In the genomic region with DNA sequence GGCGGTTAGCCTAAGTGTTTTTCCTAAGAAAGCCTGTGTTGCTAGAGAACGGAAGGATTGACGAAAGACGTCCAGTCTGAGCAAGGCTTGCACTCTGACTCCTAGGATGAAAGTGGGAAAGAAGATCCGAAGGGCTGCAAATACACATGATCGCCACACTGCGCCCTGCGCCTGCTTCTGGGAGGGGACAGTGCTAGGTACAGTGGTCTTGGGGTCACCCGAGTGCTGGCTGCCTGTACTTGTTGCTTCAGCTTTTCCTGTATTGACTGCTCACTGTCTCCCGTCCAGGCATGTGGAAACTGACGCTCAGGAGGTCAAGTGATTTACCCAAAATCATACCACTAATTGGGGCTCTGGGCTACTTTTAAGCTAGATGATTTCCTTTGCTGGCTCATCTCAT, we compare ENCODE assay signal across 26 mouse cellular contexts.
DNase-seq lines count a peak whose midpoint lies in the region; ATAC-seq lines count a peak whose summit lies in the region.
"Had no signal": no experiment of that assay in that cellular context is flagged by ENCODE, and none has a peak within 500 bp of the region (broad histone marks: within the 10 kb centered on the region; RNA-seq: fewer than 3 reads in every experiment).

No protein-coding gene starts in this region.

- no peak for DNase-seq in kidney, postnatal 25 days
- no peak for DNase-seq in forebrain, embryonic 14.5 days (ENCODE audit: low spot score)
- DNase-seq in retina, embryonic 14.5 days (ENCODE audit: low spot score), result peak; percentile 38
- DNase-seq in left cerebral cortex, postnatal 25 days (ENCODE audit: low spot score in 2 of 2), result no peak
- DNase-seq in cerebellum, adult 9-11 months, result no peak
- DNase-seq: adrenal gland, adult 2 months; cerebellum, adult 11 months; gastrocnemius, postnatal 25 days; heart, adult 2 months; heart, postnatal 14 days; kidney, adult 8-10 months; kidney, postnatal 14 days; layer of hippocampus, postnatal 36 days; lung, embryonic 14.5 days; right cerebral cortex, postnatal 14 days; thymus, adult 2 months had no signal

- WGBS in kidney, embryonic 15.5 days, result 84% methylated on average over 11 of the region's 11 CpGs
- 29% methylated on average over 11 of the region's 11 CpGs for WGBS in forebrain, embryonic 14.5 days
- WGBS in limb, embryonic 13.5 days, result 69% methylated on average over 11 of the region's 11 CpGs

- H3K4me2 ChIP-seq in kidney, embryonic 15.5 days, result no peak overlapping the region
- no peak overlapping the region for H3K4me2 ChIP-seq in forebrain, embryonic 14.5 days (ENCODE audit: low read length)
- no peak overlapping the region for H3K4me2 ChIP-seq in limb, embryonic 13.5 days (replicated peaks)
- H3K4me2 ChIP-seq: embryonic facial prominence, embryonic 15.5 days; heart, embryonic 13.5 days; intestine, embryonic 15.5 days; lung, embryonic 14.5 days had no signal

- no peak overlapping the region for H3K27ac ChIP-seq in kidney, embryonic 15.5 days
- peak overlapping the region; percentile 71 for H3K27ac ChIP-seq in forebrain, embryonic 14.5 days (ENCODE audit: low read depth, low read length)
- no peak overlapping the region; the same call in 1 of the 2 replicates for H3K27ac ChIP-seq in limb, embryonic 13.5 days
- H3K27ac ChIP-seq: embryonic facial prominence, embryonic 15.5 days; heart, adult 2 months; heart, embryonic 13.5 days; intestine, embryonic 15.5 days; layer of hippocampus, adult 2 months; liver, embryonic 14.5 days; macrophage; stomach, postnatal 0 days had no signal

- H3K27me3 ChIP-seq in kidney, embryonic 15.5 days, result no peaks in the 10 kb centered on the region
- no peaks in the 10 kb centered on the region for H3K27me3 ChIP-seq in forebrain, embryonic 14.5 days (replicated peaks; ENCODE audit: control insufficient read depth, insufficient read depth, low read length)
- H3K27me3 ChIP-seq in limb, embryonic 13.5 days, result peaks cover 8% of the 10 kb centered on the region; the same call in 1 of the 2 replicates
- H3K27me3 ChIP-seq: embryonic facial prominence, embryonic 15.5 days; heart, embryonic 13.5 days; intestine, embryonic 15.5 days had no signal

- no peaks in the 10 kb centered on the region for H3K9me3 ChIP-seq in kidney, embryonic 15.5 days (replicated peaks)
- no peaks in the 10 kb centered on the region for H3K9me3 ChIP-seq in forebrain, embryonic 14.5 days (replicated peaks; ENCODE audit: control insufficient read depth, low read length)
- H3K9me3 ChIP-seq in limb, embryonic 13.5 days, result peaks cover 3% of the 10 kb centered on the region
- H3K9me3 ChIP-seq: embryonic facial prominence, embryonic 15.5 days; intestine, embryonic 15.5 days had no signal

- no peaks in the 10 kb centered on the region for H3K36me3 ChIP-seq in kidney, embryonic 15.5 days
- H3K36me3 ChIP-seq in forebrain, embryonic 14.5 days (ENCODE audit: control insufficient read depth, insufficient read depth, low read length), result no peaks in the 10 kb centered on the region
- no peaks in the 10 kb centered on the region for H3K36me3 ChIP-seq in limb, embryonic 13.5 days
- H3K36me3 ChIP-seq: embryonic facial prominence, embryonic 15.5 days; heart, embryonic 13.5 days; intestine, embryonic 15.5 days had no signal

- H3K9ac ChIP-seq in kidney, embryonic 15.5 days, result no peak overlapping the region
- H3K9ac ChIP-seq in forebrain, embryonic 14.5 days (ENCODE audit: low read length), result no peak overlapping the region; the same call in 1 of the 2 replicates
- H3K9ac ChIP-seq in limb, embryonic 13.5 days, result no peak overlapping the region
- H3K9ac ChIP-seq: embryonic facial prominence, embryonic 15.5 days; heart, embryonic 13.5 days; intestine, embryonic 15.5 days; liver, embryonic 14.5 days; lung, embryonic 14.5 days had no signal

- H3K4me3 ChIP-seq in kidney, embryonic 15.5 days (replicated peaks), result no peak overlapping the region
- no peak overlapping the region for H3K4me3 ChIP-seq in forebrain, embryonic 14.5 days (ENCODE audit: low read depth, low read length)
- H3K4me3 ChIP-seq in limb, embryonic 13.5 days, result no peak overlapping the region
- H3K4me3 ChIP-seq: embryonic facial prominence, embryonic 15.5 days; heart, adult 2 months; heart, embryonic 13.5 days; intestine, embryonic 15.5 days; layer of hippocampus, adult 2 months had no signal

- ATAC-seq in kidney, embryonic 15.5 days (replicated peaks; ENCODE audit: low FRiP score), result peak; percentile 54; the same call in 1 of the 2 replicates
- ATAC-seq in forebrain, embryonic 14.5 days, result peak; percentile 27
- ATAC-seq in limb, embryonic 13.5 days (ENCODE audit: low FRiP score, low read depth), result peak; percentile 46; the same call in 1 of the 2 replicates
- ATAC-seq: hindbrain, embryonic 16.5 days; intestine, embryonic 15.5 days had no signal

- H3K4me1 ChIP-seq in kidney, embryonic 15.5 days, result 0 out of 2 replicates have a peak, but pooled peaks cover 7% of the 10 kb centered on the region
- H3K4me1 ChIP-seq in forebrain, embryonic 14.5 days (ENCODE audit: control insufficient read depth, insufficient read depth, low read length), result peaks cover 21% of the 10 kb centered on the region
- H3K4me1 ChIP-seq in limb, embryonic 13.5 days, result peaks cover 36% of the 10 kb centered on the region
- H3K4me1 ChIP-seq: embryonic facial prominence, embryonic 15.5 days; heart, embryonic 13.5 days; intestine, embryonic 15.5 days had no signal

- intact Hi-C loops in left cerebral cortex, postnatal 25 days (cut with DNase I), result no loop called here
